Mouse (Mus musculus): ENCODE data around the gene Prr12. TPM values are rescaled to one million over a fixed set of nuclear protein-coding genes. Genes with fewer than 3 reads are reported as not detected.
"Not testable (repeated sequence)": the region's sequence is repeated elsewhere in the genome, so short reads cannot be mapped to it uniquely, and the experiment has no call there.

Prr12 gene
- total RNA-seq, 2 experiments from 2014 or later, result 67.3 to 67.9 TPM

- peak in 1 of 2 experiments; percentile 35 for DNase-seq (ENCODE audit: low spot score in 2 of 2)
Observed at GRCm38 (mm10) chr7:45025601-45026220, 27.0 kb downstream of the Prr12 start.

GRCm38 (mm10) chr7:45024281-45025248 is 28.1 kb downstream of the Prr12 start:
- DNase-seq (ENCODE audit: low spot score in 2 of 2), result no peak

DNA sequence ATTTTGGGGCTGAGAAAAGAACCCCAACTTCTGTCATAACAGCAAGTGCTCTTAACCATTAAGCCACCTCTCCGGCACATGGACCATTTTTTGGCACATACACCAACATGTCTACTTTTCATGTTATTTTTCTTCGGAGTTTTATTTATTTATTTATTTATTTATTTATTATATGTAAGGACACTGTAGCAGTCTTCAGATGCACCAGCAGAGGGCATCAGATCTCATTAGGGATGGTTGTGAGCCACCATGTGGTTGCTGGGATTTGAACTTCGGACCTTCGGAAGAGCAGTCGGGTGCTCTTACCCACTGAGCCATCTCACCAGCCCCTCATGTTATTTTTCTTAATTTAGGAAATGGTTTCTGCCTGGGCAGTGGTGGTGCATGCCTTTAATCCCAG is 29.0 kb downstream of the Prr12 start:
- not testable (repeated sequence) for DNase-seq (ENCODE audit: low spot score in 2 of 2)

GRCm38 (mm10) chr7:45020225-45020624 is 32.5 kb downstream of the Prr12 start:
- DNase-seq (ENCODE audit: low spot score in 2 of 2), result no peak

DNA sequence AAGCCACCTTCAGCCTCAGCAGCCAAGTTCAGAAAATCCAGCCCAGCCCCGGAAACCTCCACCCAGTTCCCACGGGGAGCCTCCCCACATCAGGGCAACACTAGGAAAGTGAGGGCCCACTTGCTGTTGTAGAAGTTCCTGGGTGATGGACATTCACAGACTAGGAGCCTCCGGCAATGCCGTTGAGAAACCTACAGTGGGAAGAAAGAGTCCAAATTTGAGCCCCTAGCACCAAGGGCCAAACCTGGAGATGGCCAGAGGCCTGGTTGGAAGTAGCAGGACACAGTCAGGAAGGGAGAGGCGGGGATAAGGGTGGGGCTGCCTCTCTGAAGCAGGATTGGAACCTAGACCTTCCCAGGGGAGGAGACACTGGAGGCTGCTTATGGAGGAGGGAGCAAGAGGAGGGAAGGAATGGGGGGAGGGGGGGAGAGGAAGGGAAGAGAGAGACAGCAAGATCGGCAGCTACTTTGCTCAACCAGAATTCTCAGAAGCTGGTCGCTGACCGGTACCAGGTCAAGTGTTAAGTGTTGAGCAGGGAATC is 33.6 kb downstream of the Prr12 start:
- no peak for DNase-seq (ENCODE audit: low spot score in 2 of 2)

DNA sequence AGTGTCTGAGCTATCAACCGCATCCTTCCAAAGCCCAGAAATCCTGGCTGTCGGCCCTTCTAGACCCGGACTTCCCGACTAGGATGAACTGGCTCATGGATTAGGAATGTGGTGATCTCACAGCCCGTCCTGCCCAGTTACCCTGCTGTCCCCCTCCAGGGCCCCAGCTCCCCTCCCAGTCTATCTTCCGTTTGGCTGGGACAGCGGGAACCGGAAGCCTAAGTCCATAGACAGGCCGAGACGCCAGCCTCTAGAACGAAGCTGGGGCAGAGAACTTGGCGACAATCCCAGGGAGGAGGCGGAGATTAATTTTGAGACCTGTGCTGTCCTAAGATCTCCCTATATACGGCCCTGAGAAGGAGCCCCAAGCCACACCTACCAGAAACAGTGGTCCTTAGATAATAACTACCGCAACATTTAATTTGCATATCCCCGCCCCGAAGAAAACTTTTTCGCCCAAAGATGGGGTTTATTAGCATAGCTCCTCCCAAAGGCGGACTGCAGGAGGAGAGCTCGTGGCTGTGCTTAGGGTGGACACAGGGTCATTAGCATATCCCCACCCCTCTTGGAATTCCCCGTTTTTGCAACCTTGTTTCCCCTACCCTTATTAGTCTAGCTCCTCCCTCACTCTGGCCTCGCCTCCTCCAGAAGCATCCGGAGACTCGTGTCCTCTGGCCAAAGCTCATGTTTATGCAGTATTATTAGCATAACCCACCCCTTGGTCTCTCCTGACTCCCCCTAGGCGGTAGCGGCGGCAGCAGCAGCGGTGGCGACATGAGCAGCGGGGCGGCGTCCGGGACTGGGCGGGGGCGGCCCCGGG is 35.2 kb downstream of the Prr12 start, which contains the start of gene Rras:
Gene Rras (plus strand): TSS at position 720 of the 820 bp plus-strand sequence.
- peak; percentile 68 to 93 for DNase-seq (ENCODE audit: low spot score in 2 of 2)

DNA sequence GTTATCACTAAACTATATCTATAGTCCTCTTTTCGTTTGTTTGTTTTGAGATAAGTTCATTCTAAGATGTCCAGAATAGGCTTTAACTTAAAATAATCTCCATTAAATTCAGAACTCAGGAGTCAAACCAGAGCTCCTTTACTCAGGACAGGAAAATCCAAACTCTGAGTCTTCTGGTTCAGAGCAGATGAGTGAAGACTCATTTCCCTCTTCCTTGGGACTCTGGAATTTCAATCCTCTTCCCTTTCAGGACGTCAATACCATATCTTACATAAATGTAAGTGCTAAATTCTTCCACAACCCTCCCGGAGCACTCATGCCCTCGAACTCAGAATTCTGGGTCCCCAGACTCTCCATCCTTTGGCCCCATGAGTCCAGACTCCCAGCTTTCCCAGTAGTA is 35.9 kb downstream of the Prr12 start:
- no peak for DNase-seq (ENCODE audit: low spot score in 2 of 2)

GRCm38 (mm10) chr7:45015957-45016612 is 36.6 kb downstream of the Prr12 start, which contains the start of gene Scaf1:
Gene Scaf1 (minus strand): TSS chr7:45016363.
- peak; percentile 99 to 100 for DNase-seq (ENCODE audit: low spot score in 2 of 2)

DNA sequence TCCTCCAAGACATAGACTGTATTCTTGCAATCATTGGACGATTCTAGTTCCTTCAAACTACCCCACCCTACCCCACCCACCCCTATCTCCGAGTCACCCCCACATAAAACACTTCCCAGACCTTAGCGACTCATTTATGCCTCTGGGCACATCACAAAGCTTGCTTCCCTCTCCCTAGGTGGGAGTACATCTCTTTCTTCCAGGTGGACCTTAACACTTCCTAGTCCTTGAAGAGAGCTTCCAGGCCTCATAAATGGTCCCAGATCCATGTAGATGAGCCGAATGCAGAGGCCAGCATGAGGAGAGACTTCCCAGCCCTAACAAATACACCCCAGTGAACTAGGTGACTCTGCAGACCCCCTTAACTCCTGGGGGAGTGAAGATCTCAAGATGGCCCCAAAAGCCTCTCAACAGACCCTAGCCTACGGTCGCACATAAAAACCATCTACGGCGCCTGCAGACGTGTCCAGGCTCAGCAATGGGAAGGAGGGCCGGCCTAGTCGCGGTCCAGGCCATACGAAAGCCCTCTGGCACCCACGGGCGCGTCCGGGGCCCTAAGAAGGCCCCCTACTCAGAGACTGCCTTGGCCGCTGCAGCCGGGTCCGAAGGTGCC is 37.2 kb downstream of the Prr12 start:
- no peak for DNase-seq (ENCODE audit: low spot score in 2 of 2)

DNA sequence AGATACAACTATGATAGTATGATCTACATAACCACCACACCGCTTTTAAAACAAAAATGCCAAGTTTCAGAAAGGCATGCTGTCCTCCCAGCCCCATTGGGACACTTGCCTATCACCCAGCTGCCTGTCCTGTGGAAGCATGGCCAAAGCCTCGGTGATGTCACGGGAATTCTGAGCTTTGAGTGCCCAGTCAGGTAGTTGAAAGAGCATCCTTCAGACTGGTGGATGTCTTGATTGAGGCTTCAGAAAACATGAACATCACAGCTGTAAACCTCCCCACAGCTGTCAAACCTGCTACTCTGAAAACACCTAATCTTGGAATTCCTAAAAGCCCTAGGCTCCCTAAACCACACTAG is 38.6 kb downstream of the Prr12 start:
- no peak for DNase-seq (ENCODE audit: low spot score in 2 of 2)

DNA sequence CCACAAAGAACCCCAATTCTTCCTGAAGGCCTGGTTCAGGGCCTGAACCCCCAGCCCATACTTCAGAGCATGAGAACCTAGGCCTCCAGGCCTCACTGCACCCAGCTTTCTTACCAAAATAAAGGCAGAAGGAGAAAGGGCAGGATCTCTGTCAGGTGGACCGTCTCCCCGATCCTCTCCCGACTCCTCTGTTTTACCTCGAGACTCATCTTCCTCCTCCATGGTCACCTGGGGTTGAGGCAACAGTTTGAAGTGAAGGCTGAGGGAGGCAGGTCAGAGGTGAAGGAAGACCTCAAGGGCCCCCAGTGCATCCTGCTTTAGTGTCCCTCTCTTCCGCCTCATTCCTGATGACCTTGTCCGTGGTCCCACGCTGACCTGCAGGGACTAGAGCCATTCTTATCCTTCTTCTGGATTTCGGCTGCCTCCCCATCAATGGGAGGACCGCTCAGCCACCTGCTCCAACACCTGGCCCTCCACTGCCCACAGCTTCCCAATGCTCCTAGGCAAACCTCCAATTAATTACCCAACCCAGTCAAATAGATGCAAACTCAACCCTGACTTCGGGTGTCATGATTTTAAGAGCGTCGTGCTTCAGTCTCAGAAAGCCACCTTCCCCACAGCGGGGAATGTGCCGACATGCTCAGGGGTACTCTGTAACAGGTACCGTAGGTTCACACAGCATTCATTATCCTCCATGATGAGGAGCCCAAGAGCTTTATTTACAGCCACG is 39.1 kb downstream of the Prr12 start:
- no peak for DNase-seq (ENCODE audit: low spot score in 2 of 2)

DNA sequence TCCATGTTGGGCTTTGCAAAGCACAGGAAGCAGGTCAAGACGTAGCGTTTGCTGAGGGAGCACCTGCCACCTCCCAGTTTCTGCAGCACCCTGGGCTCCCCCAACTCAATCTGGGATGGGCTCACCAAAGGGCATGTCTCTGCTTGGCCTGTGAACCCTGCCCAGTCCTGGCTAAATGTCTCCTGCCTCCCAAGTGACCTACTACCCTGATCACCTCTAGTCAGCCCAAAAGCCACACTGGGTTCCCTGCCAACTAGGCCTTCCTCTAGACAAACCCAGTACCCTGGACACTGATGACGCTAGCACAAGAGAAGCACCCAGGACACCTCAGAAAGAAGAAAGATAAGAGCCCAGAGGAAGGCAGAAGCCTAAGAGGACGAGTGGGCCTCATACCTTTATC is 39.9 kb downstream of the Prr12 start:
- DNase-seq (ENCODE audit: low spot score in 2 of 2), result no peak

DNA sequence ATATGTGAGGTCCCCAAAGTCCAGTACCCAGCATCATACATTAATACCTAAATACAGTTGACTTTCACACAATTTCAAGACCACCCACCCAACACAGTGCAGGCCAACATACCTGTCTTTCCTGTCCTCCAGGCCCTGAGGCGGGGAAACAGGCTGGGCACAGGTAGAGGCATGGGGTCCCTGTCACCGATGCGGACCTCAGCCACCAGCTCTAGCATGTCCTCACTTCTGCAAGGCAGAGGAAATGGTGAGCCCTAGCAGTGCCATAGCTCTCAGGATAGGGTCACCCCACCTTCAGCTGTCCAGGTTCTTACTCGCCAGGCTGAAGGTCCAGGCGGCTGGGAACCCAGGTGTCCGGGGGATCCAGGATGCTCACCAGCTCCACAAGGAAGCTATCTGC is 40.7 kb downstream of the Prr12 start:
- no peak for DNase-seq (ENCODE audit: low spot score in 2 of 2)

DNA sequence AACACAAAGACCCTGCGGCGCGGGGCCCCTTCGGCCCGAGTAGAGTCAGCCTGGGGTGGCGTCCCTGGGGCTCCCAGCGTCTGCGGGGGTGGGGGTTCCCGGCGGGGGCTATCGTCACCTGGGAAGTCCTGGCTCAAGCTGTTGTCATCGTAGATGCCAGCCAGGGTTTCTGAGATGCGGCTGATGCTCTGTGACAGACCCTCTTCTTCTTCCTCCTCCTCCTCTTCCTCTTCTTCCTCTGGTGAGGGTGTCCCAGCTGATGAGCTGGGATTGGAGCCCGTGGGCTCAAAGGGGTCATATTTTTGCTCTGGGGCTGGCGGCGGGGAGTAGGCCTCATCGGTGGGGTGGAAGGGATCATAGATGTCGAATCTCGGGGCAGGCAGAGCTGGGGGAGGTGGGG is 44.3 kb downstream of the Prr12 start:
- DNase-seq (ENCODE audit: low spot score in 2 of 2), result no peak

DNA sequence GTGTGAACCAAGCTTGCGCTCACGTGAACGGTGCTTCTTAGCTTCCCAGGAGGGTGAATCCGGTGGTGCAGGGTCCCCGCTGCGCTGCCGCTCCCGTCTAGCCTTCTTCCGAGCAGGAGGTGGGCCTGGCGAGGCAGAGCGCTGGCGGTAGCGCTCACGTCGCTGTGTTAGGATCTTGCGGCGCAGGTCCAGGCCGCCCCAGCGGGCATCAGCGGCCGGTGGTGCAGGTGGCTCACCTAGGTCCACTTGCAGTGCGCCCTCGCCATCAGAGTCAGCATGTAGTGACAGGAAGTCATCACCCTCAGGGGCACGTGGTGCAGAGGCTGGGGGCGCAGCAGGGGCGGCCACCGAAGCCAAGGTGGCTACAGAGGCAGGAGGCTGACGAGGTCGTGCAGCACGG is 44.8 kb downstream of the Prr12 start:
- DNase-seq (ENCODE audit: low spot score in 2 of 2), result no peak

GRCm38 (mm10) chr7:45007141-45007540 is 45.5 kb downstream of the Prr12 start:
- DNase-seq (ENCODE audit: low spot score in 2 of 2), result no peak

DNA sequence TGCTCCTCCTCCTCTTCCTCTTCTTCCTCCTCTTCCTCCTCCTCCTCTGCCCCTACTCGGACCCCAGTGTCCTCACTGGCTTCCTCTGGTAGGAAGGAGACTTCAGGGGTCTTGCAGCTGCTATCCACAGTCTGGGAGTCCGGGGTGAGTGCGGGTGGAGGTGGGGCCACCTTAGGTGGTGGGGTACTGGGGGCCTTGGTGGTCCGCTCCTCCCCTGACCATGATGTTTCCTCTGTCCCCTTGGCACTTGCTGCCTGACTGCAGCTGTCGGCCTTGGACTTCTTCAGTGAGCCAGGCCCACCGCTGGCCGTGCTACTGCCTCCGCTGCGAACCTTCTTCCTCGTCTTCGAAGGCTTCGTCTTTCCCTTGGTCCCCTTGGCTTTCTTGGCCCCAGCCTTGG is 46.2 kb downstream of the Prr12 start:
- no peak for DNase-seq (ENCODE audit: low spot score in 2 of 2)

GRCm38 (mm10) chr7:45005321-45005992 is 47.2 kb downstream of the Prr12 start:
- no peak for DNase-seq (ENCODE audit: low spot score in 2 of 2)

GRCm38 (mm10) chr7:45004546-45004945 is 48.1 kb downstream of the Prr12 start:
- no peak for DNase-seq (ENCODE audit: low spot score in 2 of 2)

Data from layer of hippocampus, postnatal 14 days (tissue).